Mouse (Mus musculus) heart, adult 2 months (tissue): ENCODE measurements around the gene Aqp5. TPM values are rescaled to one million over a fixed set of nuclear protein-coding genes. Genes with fewer than 3 reads are reported as not detected.

Experiments
- DNase-seq, 2 experiments: peaks; one replicate each; pipeline ENCODE4 v3.0.0; 2021
- H3K27ac ChIP-seq: fragments of 200-600 bp; 2 replicates; pipeline ENCODE4 v1.8.1; 2022
- H3K27me3 ChIP-seq: fragments of 200-500 bp; 2 replicates; pipeline ENCODE4 v1.6.1; 2012; ENCODE audit warnings: mild to moderate bottlenecking, low read length, inconsistent platforms, mixed read lengths; ENCODE audit not compliant: control insufficient read depth, insufficient read depth
- H3K36me3 ChIP-seq: fragments of 200-500 bp; 2 replicates; pipeline ENCODE4 v1.6.1; 2012; ENCODE audit warnings: low read length, inconsistent platforms; ENCODE audit not compliant: control insufficient read depth, insufficient read depth
- H3K4me1 ChIP-seq: fragments of 200-500 bp; 2 replicates; pipeline ENCODE4 v1.6.1; 2011; ENCODE audit warnings: low read length; ENCODE audit not compliant: control insufficient read depth, insufficient read depth
- H3K4me3 ChIP-seq: fragments of 200-600 bp; 2 replicates; pipeline ENCODE4 v1.8.1; 2022
- H3K79me2 ChIP-seq: fragments of 200-500 bp; replicated peaks from 2 replicates; pipeline ENCODE4 v1.6.1; 2012; ENCODE audit warnings: mild to moderate bottlenecking, inconsistent platforms, low read length, moderate library complexity, mixed read lengths; ENCODE audit not compliant: control insufficient read depth, insufficient read depth
- H3K9ac ChIP-seq: fragments of 200-500 bp; 2 replicates; pipeline ENCODE4 v1.6.1; 2012; ENCODE audit warnings: low read depth, mild to moderate bottlenecking, control low read depth, inconsistent platforms, low read length, mixed read lengths
- CTCF ChIP-seq: fragments of 200-600 bp; IDR thresholded peaks from 2 replicates; pipeline ENCODE4 v1.8.1; 2022; ENCODE audit warnings: antibody characterized with exemption, mild to moderate bottlenecking, moderate library complexity
- EP300 ChIP-seq: fragments of 200-500 bp; IDR thresholded peaks from 2 replicates; pipeline ENCODE4 v1.6.1; 2011; ENCODE audit warnings: low read depth, low read length, control low read depth; ENCODE audit not compliant: insufficient read depth
- POLR2A ChIP-seq: fragments of 200-500 bp; IDR thresholded peaks from 2 replicates; pipeline ENCODE4 v1.6.1; 2011; ENCODE audit warnings: mild to moderate bottlenecking, low read depth, low read length, control low read depth; ENCODE audit not compliant: insufficient read depth
- WGBS: fragments of 180-500 bp; shearing (Covaris S2); methylation state at CpG from one replicate; pipeline ENCODE4 v1.1.7; 2018; 5-methylcytosine and 5-hydroxymethylcytosine counted together
- intact Hi-C: fragments of 180-260 bp; cut with DNase I; formaldehyde crosslinking; loops from one replicate; pipeline ENCODE4 v1.15.1; 2025
- polyA plus RNA-seq: library from polyadenylated mRNA; depleted of rRNA; stranded (reverse); fragments of >200 nt; gene quantifications from 2 replicates; pipeline ENCODE4 v1.2.3, GENCODE M21; 2012
- total RNA-seq, 2 experiments: library from RNA; stranded (reverse); gene quantifications; 2 replicates each; pipeline ENCODE4 v1.2.3; 2021

Gene Aqp5
- total and polyA plus RNA-seq, 3 experiments: 0.42 to 7.2 TPM; not detected in 1

DNA sequence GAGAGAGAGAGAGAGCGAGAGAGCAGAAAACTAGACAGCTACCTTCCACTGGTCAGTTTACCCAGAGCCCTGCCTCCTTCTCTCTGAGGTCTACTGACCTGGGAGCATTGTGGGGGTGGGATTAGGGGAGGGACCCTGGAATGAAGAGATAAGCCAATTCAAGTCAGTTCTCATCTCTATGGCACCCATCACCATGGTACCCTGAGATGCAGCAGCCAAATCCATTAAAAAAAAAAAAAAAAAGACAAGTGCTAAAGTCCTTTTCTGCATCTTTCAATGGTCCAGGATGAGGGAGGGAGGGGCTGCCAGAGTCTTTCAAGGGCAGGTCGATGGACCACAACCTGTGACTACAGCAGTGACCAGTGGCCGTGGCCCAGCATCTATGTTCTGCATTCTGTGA lies 15.0 kb downstream of the Aqp5 start:
- H3K4me1 ChIP-seq: no peaks in the 10 kb centered on the region
- H3K9ac ChIP-seq: no peak overlapping the region
- no peaks in the 10 kb centered on the region for H3K36me3 ChIP-seq
- 0 out of 2 replicates have a peak, but pooled peaks cover 2% of the 10 kb centered on the region for H3K27me3 ChIP-seq
- no peak overlapping the region for H3K27ac ChIP-seq
- DNase-seq: no peak
- no peak overlapping the region for H3K4me3 ChIP-seq
- TF ChIP-seq POLR2A: no peak
- TF ChIP-seq CTCF: no peak
- no peak for TF ChIP-seq EP300
- 73% methylated on average over 2 of the region's 3 CpGs for WGBS
- H3K79me2 ChIP-seq: no peaks in the 10 kb centered on the region
- intact Hi-C loops: no loop called here

DNA sequence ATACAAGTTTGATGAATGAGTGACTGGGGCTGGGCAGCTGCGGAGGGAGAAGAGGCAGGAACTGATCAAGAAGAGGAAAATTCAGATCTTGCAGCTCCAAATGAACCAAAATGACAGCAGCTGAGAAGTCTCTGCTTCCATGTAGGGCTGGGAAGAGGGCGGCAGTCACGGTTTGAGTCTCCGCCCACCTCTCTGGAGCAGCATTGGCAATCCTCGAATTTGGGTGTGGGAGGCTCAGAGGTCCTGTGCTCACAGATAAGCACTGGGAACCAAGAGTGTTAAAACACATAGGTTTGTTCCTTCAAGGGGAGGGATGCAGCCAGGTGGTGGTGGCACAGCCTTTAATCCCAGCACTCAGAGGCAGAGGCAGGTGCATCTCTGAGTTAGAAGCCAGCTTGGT lies 15.9 kb downstream of the Aqp5 start:
- 26% methylated on average over 5 of the region's 5 CpGs for WGBS
- Histone ChIP-seq H3K9ac (no peak overlapping the region), H3K27me3 (0 out of 2 replicates have a peak, but pooled peaks cover 2% of the 10 kb centered on the region), H3K36me3 (no peaks in the 10 kb centered on the region), H3K79me2 (no peaks in the 10 kb centered on the region), H3K4me1 (no peaks in the 10 kb centered on the region), H3K27ac (no peak overlapping the region), H3K4me3 (no peak overlapping the region)
- TF ChIP-seq POLR2A: no peak
- no peak for DNase-seq
- intact Hi-C loops: no loop called here

GRCm38 (mm10) chr15:99607388-99608113 lies 17.0 kb downstream of the Aqp5 start:
- WGBS: 48% methylated on average over 10 of the region's 10 CpGs

GRCm38 (mm10) chr15:99608382-99609125 lies 18.0 kb downstream of the Aqp5 start:
- H3K4me1 ChIP-seq: no peaks in the 10 kb centered on the region
- no peak overlapping the region for H3K4me3 ChIP-seq
- DNase-seq: no peak
- 71% methylated on average over 13 of the region's 13 CpGs for WGBS
- H3K27me3 ChIP-seq: 0 out of 2 replicates have a peak, but pooled peaks cover 2% of the 10 kb centered on the region
- H3K27ac ChIP-seq: no peak overlapping the region
- intact Hi-C loops: no loop called here
- no peaks in the 10 kb centered on the region for H3K79me2 ChIP-seq
- TF ChIP-seq POLR2A: no peak
- no peak for TF ChIP-seq EP300
- no peak for TF ChIP-seq CTCF
- H3K36me3 ChIP-seq: no peaks in the 10 kb centered on the region
- H3K9ac ChIP-seq: no peak overlapping the region

More at GRCm38 (mm10) chr15:99607388-99608113, 17.0 kb downstream of the Aqp5 start:
- Histone ChIP-seq H3K27ac (no peak overlapping the region), H3K36me3 (no peaks in the 10 kb centered on the region), H3K79me2 (no peaks in the 10 kb centered on the region), H3K4me1 (no peaks in the 10 kb centered on the region), H3K27me3 (0 out of 2 replicates have a peak, but pooled peaks cover 2% of the 10 kb centered on the region), H3K9ac (no peak overlapping the region), H3K4me3 (no peak overlapping the region)
- intact Hi-C loops: no loop called here
- no peak for DNase-seq
- TF ChIP-seq CTCF: no peak
- TF ChIP-seq EP300: no peak
- no peak for TF ChIP-seq POLR2A

- H3K4me1 ChIP-seq: no peaks in the 10 kb centered on the region
- no peak overlapping the region for H3K27ac ChIP-seq
- no peak overlapping the region for H3K4me3 ChIP-seq
- TF ChIP-seq POLR2A (no peak), CTCF (no peak), EP300 (no peak)
- H3K9ac ChIP-seq: no peak overlapping the region
- intact Hi-C loops: no loop called here
- no peak for DNase-seq
- WGBS: 42% methylated on average over 7 of the region's 7 CpGs
- H3K79me2 ChIP-seq: no peaks in the 10 kb centered on the region
- no peaks in the 10 kb centered on the region for H3K36me3 ChIP-seq
- 0 out of 2 replicates have a peak, but pooled peaks cover 2% of the 10 kb centered on the region for H3K27me3 ChIP-seq
These were observed 21.0 kb downstream of the Aqp5 start for GRCm38 (mm10) chr15:99611563-99611962.

GRCm38 (mm10) chr15:99614273-99614672 lies 23.7 kb downstream of the Aqp5 start:
- no peak overlapping the region for H3K9ac ChIP-seq
- no peaks in the 10 kb centered on the region for H3K36me3 ChIP-seq
- WGBS: 52% methylated on average over 13 of the region's 13 CpGs
- no peak for DNase-seq
- intact Hi-C loops: no loop called here
- H3K4me1 ChIP-seq: no peaks in the 10 kb centered on the region
- H3K79me2 ChIP-seq: no peaks in the 10 kb centered on the region
- 0 out of 2 replicates have a peak, but pooled peaks cover 2% of the 10 kb centered on the region for H3K27me3 ChIP-seq
- H3K27ac ChIP-seq: no peak overlapping the region
- TF ChIP-seq POLR2A (no peak), EP300 (no peak), CTCF (no peak)
- no peak overlapping the region for H3K4me3 ChIP-seq
